Mouse (Mus musculus) CH12.LX (cell line): ENCODE results near the gene Atp8b5.

ENCODE experiments used
- CHD2 ChIP-seq: IDR thresholded peaks from 2 replicates; pipeline ENCODE4 v1.6.1; 2011; ENCODE audit warnings: low read length, improper control_type of control experiment
- CTCF ChIP-seq, 2 experiments: IDR thresholded peaks in 1 of 2; conservative IDR thresholded peaks in 1 of 2; 2 replicates each; pipeline ENCODE4 v1.5.1; 2011 to 2012; ENCODE audit warnings: low read depth in 2 of 2, low read length in 2 of 2, improper control_type of control experiment in 1 of 2, inconsistent platforms in 1 of 2, mild to moderate bottlenecking in 1 of 2, moderate library complexity in 1 of 2
- ETS1 ChIP-seq: conservative IDR thresholded peaks from 2 replicates; pipeline ENCODE4 v1.6.1; 2012; ENCODE audit warnings: low read depth, mild to moderate bottlenecking, inconsistent platforms, low read length, improper control_type of control experiment, moderate library complexity
- GABPA ChIP-seq: IDR thresholded peaks from 2 replicates; pipeline ENCODE4 v1.6.1; 2012; ENCODE audit warnings: low read depth, low read length, improper control_type of control experiment, inconsistent platforms; ENCODE audit not compliant: insufficient replicate concordance
- MAX ChIP-seq: IDR thresholded peaks from 2 replicates; pipeline ENCODE4 v1.6.1; 2011; ENCODE audit warnings: low read length, improper control_type of control experiment
- RCOR1 ChIP-seq: conservative IDR thresholded peaks from 2 replicates; pipeline ENCODE4 v1.6.1; 2012; ENCODE audit warnings: low read depth, mild to moderate bottlenecking, inconsistent platforms, low read length, improper control_type of control experiment
- SIN3A ChIP-seq: IDR thresholded peaks from 2 replicates; pipeline ENCODE4 v1.6.1; 2012; ENCODE audit warnings: low read length, improper control_type of control experiment, inconsistent platforms
- TBP ChIP-seq: conservative IDR thresholded peaks from 2 replicates; pipeline ENCODE4 v1.6.1; 2011; ENCODE audit warnings: low read depth, low read length, improper control_type of control experiment
- UBTF ChIP-seq: IDR thresholded peaks from 2 replicates; pipeline ENCODE4 v1.6.1; 2012; ENCODE audit warnings: low read depth, mild to moderate bottlenecking, inconsistent platforms, low read length, improper control_type of control experiment, moderate library complexity
- USF2 ChIP-seq: conservative IDR thresholded peaks from 2 replicates; pipeline ENCODE4 v1.6.1; 2011; ENCODE audit warnings: low read depth, low read length, improper control_type of control experiment
- ZKSCAN1 ChIP-seq: IDR thresholded peaks from 2 replicates; pipeline ENCODE4 v1.6.1; 2012; ENCODE audit warnings: low read depth, inconsistent platforms, low read length, improper control_type of control experiment, borderline replicate concordance
- ZMIZ1 ChIP-seq: IDR thresholded peaks from 2 replicates; pipeline ENCODE4 v1.6.1; 2012; ENCODE audit warnings: low read depth, mild to moderate bottlenecking, inconsistent platforms, low read length, improper control_type of control experiment

GRCm38 (mm10) chr4:43384541-43384940 is 117.6 kb downstream of the Atp8b5 start:
- TF ChIP-seq RCOR1 (no peak), CTCF (conservative IDR thresholded peaks at IDR 0.05 in 1 of 2, IDR thresholded peaks at IDR 0.05 in 1 of 2; ENCODE audit: low read depth in 2 of 2, low read length in 2 of 2) (no peak), ZKSCAN1 (no peak), ETS1 (no peak), TBP (no peak), ZMIZ1 (no peak), USF2 (no peak), SIN3A (no peak), UBTF (no peak), MAX (no peak), CHD2 (no peak), GABPA (no peak)
